Mouse (Mus musculus): ENCODE results near the gene Gm42906. TPM values are rescaled to one million over a fixed set of nuclear protein-coding genes. Genes with fewer than 3 reads are reported as not detected.
A peak's percentile ranks its signal among the peaks of the same experiment; 100 is the strongest.

Gene Gm42906
- total RNA-seq, 2 experiments from 2014 or later = not detected

GRCm38 (mm10) chr5:151236411-151236810 is 191.6 kb downstream of the Gm42906 start:
- DNase-seq (ENCODE audit: low spot score in 2 of 2) = no peak

- peak in 1 of 2 experiments; percentile 30 for DNase-seq (ENCODE audit: low spot score in 2 of 2)
Observed at GRCm38 (mm10) chr5:151233400-151234031, 194.4 kb downstream of the Gm42906 start, which contains the start of gene Stard13. Stard13 (minus strand) TSS chr5:151233836.

GRCm38 (mm10) chr5:151232576-151233299 is 195.2 kb downstream of the Gm42906 start:
- DNase-seq (ENCODE audit: low spot score in 2 of 2) = no peak

- DNase-seq (ENCODE audit: low spot score in 2 of 2) = no peak
Observed at GRCm38 (mm10) chr5:151231861-151232260, 196.1 kb downstream of the Gm42906 start.

- peak in 1 of 2 experiments; percentile 43 for DNase-seq (ENCODE audit: low spot score in 2 of 2)
Observed at GRCm38 (mm10) chr5:151231411-151231810, 196.6 kb downstream of the Gm42906 start.

- no peak for DNase-seq (ENCODE audit: low spot score in 2 of 2)
Observed at GRCm38 (mm10) chr5:151230427-151230826, 197.5 kb downstream of the Gm42906 start.

GRCm38 (mm10) chr5:151228367-151229005 is 199.5 kb downstream of the Gm42906 start:
- no peak for DNase-seq (ENCODE audit: low spot score in 2 of 2)

GRCm38 (mm10) chr5:151223696-151224366 is 204.1 kb downstream of the Gm42906 start:
- DNase-seq (ENCODE audit: low spot score in 2 of 2) = no peak

GRCm38 (mm10) chr5:151222791-151223190 is 205.2 kb downstream of the Gm42906 start:
- DNase-seq (ENCODE audit: low spot score in 2 of 2) = no peak

GRCm38 (mm10) chr5:151218689-151219115 is 209.3 kb downstream of the Gm42906 start:
- DNase-seq (ENCODE audit: low spot score in 2 of 2) = no peak

GRCm38 (mm10) chr5:151213097-151213496 is 214.9 kb downstream of the Gm42906 start:
- DNase-seq (ENCODE audit: low spot score in 2 of 2) = no peak

GRCm38 (mm10) chr5:151210869-151211268 is 217.1 kb downstream of the Gm42906 start:
- no peak for DNase-seq (ENCODE audit: low spot score in 2 of 2)

GRCm38 (mm10) chr5:151210060-151210459 is 217.9 kb downstream of the Gm42906 start:
- no peak for DNase-seq (ENCODE audit: low spot score in 2 of 2)

GRCm38 (mm10) chr5:151205017-151205416 is 222.9 kb downstream of the Gm42906 start:
- DNase-seq (ENCODE audit: low spot score in 2 of 2) = no peak

- peak in 1 of 2 experiments; percentile 25 for DNase-seq (ENCODE audit: low spot score in 2 of 2)
Observed at GRCm38 (mm10) chr5:151202925-151203324, 225.0 kb downstream of the Gm42906 start.

- DNase-seq (ENCODE audit: low spot score in 2 of 2) = no peak
Observed at GRCm38 (mm10) chr5:151201220-151201619, 226.7 kb downstream of the Gm42906 start.

- DNase-seq (ENCODE audit: low spot score in 2 of 2) = no peak
Observed at GRCm38 (mm10) chr5:151199235-151199634, 228.7 kb downstream of the Gm42906 start.

- no peak for DNase-seq (ENCODE audit: low spot score in 2 of 2)
Observed at GRCm38 (mm10) chr5:151196603-151197272, 231.2 kb downstream of the Gm42906 start.

GRCm38 (mm10) chr5:151193885-151194520 is 234.0 kb downstream of the Gm42906 start:
- no peak for DNase-seq (ENCODE audit: low spot score in 2 of 2)

- no peak for DNase-seq (ENCODE audit: low spot score in 2 of 2)
Observed at GRCm38 (mm10) chr5:151192266-151192665, 235.7 kb downstream of the Gm42906 start.

Data from layer of hippocampus, postnatal 14 days (tissue).